Mouse (Mus musculus) lung, embryonic 16.5 days (tissue): ENCODE measurements around the gene Timm22. TPM values are rescaled to one million over a fixed set of nuclear protein-coding genes. Genes with fewer than 3 reads are reported as not detected.

ENCODE experiments used
- ATAC-seq: fragments of 200-750 bp; cut with Nextera tagmentation; 2 replicates; pipeline ENCODE4 v1.8.0; 2017; ENCODE audit warnings: low read depth, mild to moderate bottlenecking, moderate library complexity
- H3K27ac ChIP-seq: fragments of 300-500 bp; sonication (generic); 2 replicates; pipeline ENCODE4 v1.5.1; 2014; ENCODE audit warnings: mild to moderate bottlenecking, control low read depth, low read length
- H3K27me3 ChIP-seq: fragments of 300-500 bp; sonication (generic); 2 replicates; pipeline ENCODE4 v1.6.1; 2014; ENCODE audit warnings: low read depth, low read length, mixed read lengths; ENCODE audit not compliant: control insufficient read depth, insufficient read depth
- H3K36me3 ChIP-seq: fragments of 300-500 bp; sonication (generic); 2 replicates; pipeline ENCODE4 v1.6.1; 2014; ENCODE audit warnings: low read length; ENCODE audit not compliant: control insufficient read depth, insufficient read depth
- H3K4me1 ChIP-seq: fragments of 300-500 bp; sonication (generic); replicated peaks from 2 replicates; pipeline ENCODE4 v1.6.1; 2014; ENCODE audit warnings: low read length, mixed read lengths; ENCODE audit not compliant: control insufficient read depth, insufficient read depth
- H3K4me2 ChIP-seq: fragments of 300-500 bp; sonication (generic); 2 replicates; pipeline ENCODE4 v1.6.1; 2014; ENCODE audit warnings: low read depth, low read length, control low read depth
- H3K4me3 ChIP-seq: fragments of 300-500 bp; sonication (generic); 2 replicates; pipeline ENCODE4 v1.5.1; 2014; ENCODE audit warnings: mild to moderate bottlenecking, low read length, control low read depth
- H3K9ac ChIP-seq: fragments of 300-500 bp; sonication (generic); 2 replicates; pipeline ENCODE4 v1.6.1; 2014; ENCODE audit warnings: low read length, control low read depth
- H3K9me3 ChIP-seq: fragments of 300-500 bp; sonication (generic); 2 replicates; pipeline ENCODE4 v1.6.1; 2016; ENCODE audit warnings: low read length; ENCODE audit not compliant: control insufficient read depth
- WGBS: fragments of 180-500 bp; shearing (Covaris S2); extraction: QIAGEN DNeasy Blood & Tissue Kit; methylation state at CpG from one replicate; pipeline ENCODE4 v1.1.7; 2014; 5-methylcytosine and 5-hydroxymethylcytosine counted together
- polyA plus RNA-seq: library from polyadenylated mRNA; unstranded; fragments of >200 nt; fragmentation: Nextera tagmentation; extraction: Ambion mirVana; gene quantifications from 2 replicates; pipeline ENCODE4 v1.2.1, GENCODE M21; 2015

Timm22 gene
- polyA plus RNA-seq, 1 experiment from 2014 or later, result 97.3 TPM

- Histone ChIP-seq H3K27me3 (peaks cover 6% of the 10 kb centered on the region), H3K36me3 (no peaks in the 10 kb centered on the region), H3K9me3 (no peaks in the 10 kb centered on the region), H3K4me3 (no peak overlapping the region), H3K9ac (no peak overlapping the region), H3K4me1 (peaks cover 22% of the 10 kb centered on the region), H3K27ac (no peak overlapping the region), H3K4me2 (no peak overlapping the region)
- 77% methylated on average over 4 of the region's 4 CpGs for WGBS
- no peak for ATAC-seq
Observed at GRCm38 (mm10) chr11:76385017-76385416, 21.7 kb upstream of the Timm22 start.

DNA sequence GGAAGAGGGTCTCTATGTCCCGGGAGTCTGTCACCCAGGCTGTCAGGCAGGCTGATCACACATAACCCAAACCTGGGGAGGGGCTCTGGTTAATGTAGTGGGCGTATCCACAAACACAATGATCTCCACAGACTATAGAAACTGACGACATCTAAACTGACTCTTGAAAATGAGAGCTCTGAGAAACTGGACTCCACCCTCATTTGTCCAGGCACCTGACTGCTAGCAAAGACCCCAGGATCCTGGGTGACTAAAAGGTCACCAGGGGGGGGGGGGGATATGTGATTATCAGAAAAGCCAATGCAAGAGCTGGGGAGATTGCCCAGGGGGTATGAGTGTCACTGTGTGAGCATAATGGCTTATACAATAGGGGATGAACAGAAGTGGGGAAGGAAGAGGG lies 21.0 kb upstream of the Timm22 start:
- WGBS, result 59% methylated on average over 3 of the region's 3 CpGs
- Histone ChIP-seq H3K4me3 (no peak overlapping the region), H3K4me2 (no peak overlapping the region), H3K27ac (no peak overlapping the region), H3K36me3 (no peaks in the 10 kb centered on the region), H3K9ac (no peak overlapping the region), H3K27me3 (peaks cover 6% of the 10 kb centered on the region), H3K4me1 (peaks cover 17% of the 10 kb centered on the region), H3K9me3 (no peaks in the 10 kb centered on the region)
- no peak for ATAC-seq

DNA sequence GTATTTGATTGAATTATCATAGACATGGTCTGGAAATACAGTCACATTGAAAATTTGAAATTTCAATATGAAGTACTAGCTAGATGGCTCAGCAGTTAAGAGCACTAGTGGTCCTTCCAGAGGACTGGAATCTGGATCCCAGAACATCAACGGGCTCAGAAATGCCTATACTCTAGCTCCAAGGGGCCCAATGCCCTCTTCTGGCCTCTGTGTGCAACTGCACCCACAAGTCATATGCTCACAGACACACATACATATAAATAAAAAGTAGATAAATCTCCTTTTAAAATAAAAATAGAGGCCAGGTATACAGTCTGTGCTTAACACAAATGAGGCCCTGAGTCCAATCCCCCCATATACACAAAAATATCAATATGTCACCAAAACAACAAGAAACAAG lies 19.7 kb upstream of the Timm22 start:
- Histone ChIP-seq H3K27ac (no peak overlapping the region), H3K4me2 (no peak overlapping the region), H3K4me3 (no peak overlapping the region), H3K27me3 (peaks cover 2% of the 10 kb centered on the region; the same call in 1 of the 2 replicates), H3K36me3 (no peaks in the 10 kb centered on the region), H3K9ac (no peak overlapping the region), H3K9me3 (no peaks in the 10 kb centered on the region), H3K4me1 (peaks cover 17% of the 10 kb centered on the region)
- ATAC-seq, result no peak
- 81% methylated on average over 1 of the region's 1 CpGs for WGBS

- ATAC-seq, result no peak
- Histone ChIP-seq H3K27ac (no peak overlapping the region), H3K4me3 (no peak overlapping the region), H3K9me3 (no peaks in the 10 kb centered on the region), H3K36me3 (no peaks in the 10 kb centered on the region), H3K27me3 (peaks cover 2% of the 10 kb centered on the region; the same call in 1 of the 2 replicates), H3K4me1 (peaks cover 17% of the 10 kb centered on the region), H3K9ac (no peak overlapping the region), H3K4me2 (peak overlapping the region; percentile 7; the same call in 1 of the 2 replicates)
- WGBS, result 17% methylated on average over 7 of the region's 7 CpGs
Observed at GRCm38 (mm10) chr11:76388711-76389110, 18.0 kb upstream of the Timm22 start.

GRCm38 (mm10) chr11:76392532-76392931 lies 14.2 kb upstream of the Timm22 start:
- H3K9me3 ChIP-seq, result no peaks in the 10 kb centered on the region
- H3K4me3 ChIP-seq, result no peak overlapping the region
- peaks cover 9% of the 10 kb centered on the region for H3K4me1 ChIP-seq
- no peak overlapping the region for H3K9ac ChIP-seq
- WGBS, result 74% methylated on average over 7 of the region's 7 CpGs
- no peaks in the 10 kb centered on the region for H3K36me3 ChIP-seq
- no peak for ATAC-seq
- no peaks in the 10 kb centered on the region; the same call in 1 of the 2 replicates for H3K27me3 ChIP-seq
- no peak overlapping the region for H3K4me2 ChIP-seq
- no peak overlapping the region for H3K27ac ChIP-seq

GRCm38 (mm10) chr11:76392996-76393395 lies 13.8 kb upstream of the Timm22 start:
- no peaks in the 10 kb centered on the region for H3K9me3 ChIP-seq
- H3K36me3 ChIP-seq, result no peaks in the 10 kb centered on the region
- H3K9ac ChIP-seq, result no peak overlapping the region
- no peak overlapping the region for H3K4me3 ChIP-seq
- H3K27ac ChIP-seq, result no peak overlapping the region
- ATAC-seq, result no peak
- no peak overlapping the region for H3K4me2 ChIP-seq
- H3K27me3 ChIP-seq, result no peaks in the 10 kb centered on the region
- H3K4me1 ChIP-seq, result peaks cover 9% of the 10 kb centered on the region
- WGBS, result 89% methylated on average over 11 of the region's 11 CpGs

- H3K4me1 ChIP-seq, result peaks cover 6% of the 10 kb centered on the region; the same call in 1 of the 2 replicates
- peak overlapping the region; percentile 81 for H3K27ac ChIP-seq
- no peaks in the 10 kb centered on the region for H3K27me3 ChIP-seq
- no peaks in the 10 kb centered on the region for H3K36me3 ChIP-seq
- peak overlapping the region; percentile 82 for H3K9ac ChIP-seq
- peak; percentile 27 for ATAC-seq
- 1% methylated on average over 26 of the region's 26 CpGs for WGBS
- no peaks in the 10 kb centered on the region for H3K9me3 ChIP-seq
- H3K4me2 ChIP-seq, result peak overlapping the region; percentile 96
- peak overlapping the region; percentile 82 for H3K4me3 ChIP-seq
Observed at GRCm38 (mm10) chr11:76397650-76398311, 9.0 kb upstream of the Timm22 start.

GRCm38 (mm10) chr11:76398312-76398797 lies 8.4 kb upstream of the Timm22 start:
- no peaks in the 10 kb centered on the region for H3K9me3 ChIP-seq
- H3K9ac ChIP-seq, result peak overlapping the region; percentile 82
- under 1% methylated on average over 30 of the region's 33 CpGs for WGBS
- H3K4me2 ChIP-seq, result peak overlapping the region; percentile 96
- peaks cover 6% of the 10 kb centered on the region; the same call in 1 of the 2 replicates for H3K4me1 ChIP-seq
- peak; percentile 66 for ATAC-seq
- H3K27ac ChIP-seq, result peak overlapping the region; percentile 81
- peak overlapping the region; percentile 82 for H3K4me3 ChIP-seq
- no peaks in the 10 kb centered on the region for H3K36me3 ChIP-seq
- H3K27me3 ChIP-seq, result no peaks in the 10 kb centered on the region

DNA sequence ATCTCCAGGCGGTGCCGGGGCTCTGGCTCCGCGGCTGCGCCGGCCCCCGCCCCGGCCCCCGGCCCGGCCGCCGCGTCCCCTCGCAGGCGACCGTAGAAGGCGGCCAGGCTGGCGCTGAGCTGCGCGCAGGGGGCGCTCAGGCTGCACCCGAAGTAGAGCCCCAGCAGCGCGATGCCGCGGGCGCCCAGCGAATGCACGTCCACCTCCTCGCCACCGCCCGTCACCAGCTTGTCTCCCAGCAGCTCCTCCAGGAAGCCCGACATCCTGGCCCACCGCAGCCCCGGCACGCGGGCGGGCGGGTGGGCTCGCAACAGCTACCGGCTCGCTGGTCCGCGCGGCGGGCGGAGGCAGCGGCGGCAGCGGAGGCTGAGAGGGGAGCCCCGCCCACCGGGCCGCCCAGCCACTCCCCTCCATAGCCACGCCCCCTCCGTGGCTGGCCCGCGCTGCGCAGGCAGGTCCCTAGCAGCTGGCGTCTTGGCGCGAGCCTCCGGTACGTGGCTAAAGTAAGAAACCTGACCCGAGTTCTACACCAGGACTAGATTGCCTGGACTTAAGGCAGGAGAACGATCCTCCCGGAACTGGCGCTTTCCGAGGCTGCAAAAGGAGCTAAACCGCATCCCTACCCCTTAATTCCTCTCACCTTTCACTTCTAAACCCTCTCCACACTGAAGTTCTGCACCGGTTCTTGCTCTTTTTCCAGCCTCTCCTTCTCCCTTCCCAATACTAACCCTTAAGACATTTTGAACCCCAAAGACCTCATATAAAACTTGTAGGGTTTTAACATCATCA lies 7.8 kb upstream of the Timm22 start, which contains the start of gene Nxn:
Gene Nxn, minus strand, starts transcription at position 343 of the 789 bp plus-strand sequence.
- no peaks in the 10 kb centered on the region for H3K9me3 ChIP-seq
- WGBS, result under 1% methylated on average over 49 of the region's 70 CpGs
- H3K36me3 ChIP-seq, result no peaks in the 10 kb centered on the region
- peak within 1 kb of the TSS; percentile 82 for H3K9ac ChIP-seq
- H3K4me3 ChIP-seq, result peak within 1 kb of the TSS; percentile 82
- peak within 1 kb of the TSS; percentile 96 for H3K4me2 ChIP-seq
- peak within 1 kb of the TSS; percentile 81 for H3K27ac ChIP-seq
- H3K4me1 ChIP-seq, result peaks cover 6% of the 10 kb centered on the region; the same call in 1 of the 2 replicates
- no peaks in the 10 kb centered on the region for H3K27me3 ChIP-seq
- peak; percentile 95 for ATAC-seq
